Mouse (Mus musculus) E14TG2a.4 (cell line): ENCODE measurements around the gene Zc3h10.
A peak's percentile ranks its signal among the peaks of the same experiment; 100 is the strongest.
"Not testable (repeated sequence)": the region's sequence is repeated elsewhere in the genome, so short reads cannot be mapped to it uniquely, and the experiment has no call there.

Experiments used
- H3K27me3 ChIP-seq: 2 replicates; pipeline ENCODE4 v1.6.1; 2014; ENCODE audit warnings: low read length, control low read depth; ENCODE audit not compliant: insufficient read depth
- H3K36me3 ChIP-seq: 2 replicates; pipeline ENCODE4 v1.6.1; 2014; ENCODE audit warnings: low read length, control low read depth; ENCODE audit not compliant: insufficient read depth
- H3K4me1 ChIP-seq: replicated peaks from 2 replicates; pipeline ENCODE4 v1.6.1; 2014; ENCODE audit warnings: low read depth, low read length, control low read depth
- H3K4me3 ChIP-seq: replicated peaks from 2 replicates; pipeline ENCODE4 v1.5.1; 2014; ENCODE audit warnings: mild to moderate bottlenecking, low read length
- H3K9me3 ChIP-seq: 2 replicates; pipeline ENCODE4 v1.6.1; 2014; ENCODE audit warnings: low read length, control low read depth
- CTCF ChIP-seq: conservative IDR thresholded peaks from 2 replicates; pipeline ENCODE4 v1.5.1; 2014; ENCODE audit warnings: low read length
- NANOG ChIP-seq: IDR thresholded peaks from 2 replicates; pipeline ENCODE4 v1.6.1; 2014; ENCODE audit warnings: borderline replicate concordance, low read length, mixed read lengths
- POU5F1 ChIP-seq: IDR thresholded peaks from 2 replicates; pipeline ENCODE4 v1.6.1; 2014; ENCODE audit warnings: low read length, borderline replicate concordance

Gene Zc3h10

GRCm38 (mm10) chr10:128565206-128565787 is 17.7 kb upstream of the Zc3h10 start:
- peaks cover 6% of the 10 kb centered on the region for H3K27me3 ChIP-seq
- H3K4me3 ChIP-seq = peak overlapping the region; percentile 100
- H3K36me3 ChIP-seq = peaks cover 58% of the 10 kb centered on the region
- TF ChIP-seq POU5F1 (no peak), CTCF (no peak)
- no peaks in the 10 kb centered on the region for H3K9me3 ChIP-seq
- H3K4me1 ChIP-seq = peaks cover 65% of the 10 kb centered on the region

GRCm38 (mm10) chr10:128563544-128563943 is 16.0 kb upstream of the Zc3h10 start:
- H3K27me3 ChIP-seq = no peaks in the 10 kb centered on the region
- TF ChIP-seq POU5F1 = no peak
- TF ChIP-seq NANOG = no peak
- no peak for TF ChIP-seq CTCF
- H3K9me3 ChIP-seq = no peaks in the 10 kb centered on the region
- peaks cover 66% of the 10 kb centered on the region for H3K4me1 ChIP-seq
- H3K4me3 ChIP-seq = peak overlapping the region; percentile 100
- H3K36me3 ChIP-seq = peaks cover 62% of the 10 kb centered on the region

- Histone ChIP-seq H3K4me1 (peaks cover 45% of the 10 kb centered on the region), H3K36me3 (peaks cover 52% of the 10 kb centered on the region), H3K9me3 (no peaks in the 10 kb centered on the region), H3K27me3 (no peaks in the 10 kb centered on the region), H3K4me3 (no peak overlapping the region)
- TF ChIP-seq NANOG (no peak), POU5F1 (no peak), CTCF (no peak)
These were observed 9.4 kb upstream of the Zc3h10 start for GRCm38 (mm10) chr10:128556963-128557362.

GRCm38 (mm10) chr10:128556286-128556685 is 8.7 kb upstream of the Zc3h10 start:
- no peak overlapping the region for H3K4me3 ChIP-seq
- TF ChIP-seq NANOG (no peak), CTCF (peak; percentile 21; the same call in 1 of the 2 replicates), POU5F1 (no peak)
- peaks cover 39% of the 10 kb centered on the region for H3K4me1 ChIP-seq

GRCm38 (mm10) chr10:128555567-128555966 is 8.0 kb upstream of the Zc3h10 start:
- peaks cover 38% of the 10 kb centered on the region for H3K36me3 ChIP-seq
- H3K4me3 ChIP-seq, H3K9me3 ChIP-seq, H3K27me3 ChIP-seq: not testable (repeated sequence)
- peaks cover 32% of the 10 kb centered on the region for H3K4me1 ChIP-seq

More at GRCm38 (mm10) chr10:128556286-128556685, 8.7 kb upstream of the Zc3h10 start:
- Histone ChIP-seq H3K9me3 (no peaks in the 10 kb centered on the region), H3K36me3 (peaks cover 45% of the 10 kb centered on the region), H3K27me3 (no peaks in the 10 kb centered on the region)

GRCm38 (mm10) chr10:128550144-128550823 is 2.7 kb upstream of the Zc3h10 start:
- Histone ChIP-seq H3K36me3 (peaks cover 18% of the 10 kb centered on the region), H3K4me1 (peaks cover 24% of the 10 kb centered on the region)
- H3K27me3 ChIP-seq, H3K4me3 ChIP-seq, H3K9me3 ChIP-seq: not testable (repeated sequence)

GRCm38 (mm10) chr10:128549682-128550057 is 2.1 kb upstream of the Zc3h10 start:
- peak overlapping the region; percentile 94 for H3K4me3 ChIP-seq
- H3K9me3 ChIP-seq, H3K27me3 ChIP-seq: not testable (repeated sequence)
- peaks cover 24% of the 10 kb centered on the region for H3K36me3 ChIP-seq
- peaks cover 30% of the 10 kb centered on the region for H3K4me1 ChIP-seq

- TF ChIP-seq CTCF (no peak), NANOG (no peak), POU5F1 (no peak)
- H3K36me3 ChIP-seq = peaks cover 30% of the 10 kb centered on the region
These were observed 1.5 kb upstream of the Zc3h10 start, which contains the start of gene Rpl41 for GRCm38 (mm10) chr10:128548947-128549681. Gene Rpl41, minus strand, starts transcription at chr10:128549305.

GRCm38 (mm10) chr10:128548051-128548791 is 647 bp upstream of the Zc3h10 start:
- Histone ChIP-seq H3K36me3 (peaks cover 39% of the 10 kb centered on the region), H3K4me3 (peak overlapping the region; percentile 94)

More at GRCm38 (mm10) chr10:128548947-128549681, 1.5 kb upstream of the Zc3h10 start, which contains the start of gene Rpl41:
- Histone ChIP-seq H3K4me1 (peaks cover 35% of the 10 kb centered on the region), H3K27me3 (no peaks in the 10 kb centered on the region), H3K9me3 (no peaks in the 10 kb centered on the region), H3K4me3 (peak within 1 kb of the TSS; percentile 94)

More at GRCm38 (mm10) chr10:128548051-128548791, 647 bp upstream of the Zc3h10 start:
- H3K27me3 ChIP-seq, H3K9me3 ChIP-seq: not testable (repeated sequence)
- H3K4me1 ChIP-seq = peaks cover 44% of the 10 kb centered on the region
